Mouse (Mus musculus) cerebellum, adult 9-11 months (tissue): Measurements from ENCODE around the gene Tmem198b.

Experiments used
- DNase-seq: peaks from one replicate; pipeline ENCODE4 v3.0.0; 2022

Gene Tmem198b

DNA sequence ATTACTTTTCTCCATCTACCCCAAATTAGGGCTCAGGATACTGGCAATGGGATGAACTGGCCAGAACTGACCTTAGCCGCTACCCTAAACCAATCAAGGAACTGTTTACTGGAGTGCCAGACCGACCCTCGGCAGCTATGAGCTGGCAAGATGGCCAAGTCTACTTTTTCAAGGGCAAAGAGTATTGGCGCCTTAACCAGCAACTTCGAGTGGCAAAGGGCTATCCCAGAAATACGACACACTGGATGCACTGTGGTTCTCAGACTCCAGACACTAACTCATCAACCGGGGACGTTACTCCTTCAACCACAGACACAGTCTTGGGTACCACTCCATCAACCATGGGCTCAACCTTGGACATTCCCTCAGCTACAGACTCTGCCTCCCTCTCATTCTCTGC lies 5.5 kb downstream of the Tmem198b start:
- DNase-seq: no peak

- peak; percentile 19 for DNase-seq
Measured at GRCm38 (mm10) chr10:128795581-128795980, 8.6 kb downstream of the Tmem198b start.

DNA sequence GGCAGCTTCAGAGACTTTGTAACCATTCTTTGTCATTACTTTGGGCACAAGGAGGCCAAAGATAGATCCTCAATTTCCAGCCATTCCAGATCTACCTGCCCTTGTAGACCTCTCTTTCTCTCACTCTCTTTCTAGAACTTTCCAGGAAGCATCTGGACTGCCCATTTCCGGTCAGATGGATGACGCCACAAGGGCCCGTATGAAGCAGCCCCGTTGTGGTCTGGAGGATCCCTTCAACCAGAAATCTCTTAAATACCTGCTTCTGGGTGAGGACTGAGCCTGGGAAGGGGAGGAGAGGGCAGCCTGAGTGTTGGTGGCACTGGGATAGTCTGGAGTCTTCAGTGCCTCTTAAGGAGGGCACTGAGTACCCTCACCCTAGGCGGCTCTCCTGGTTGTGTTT lies 9.8 kb downstream of the Tmem198b start:
- no peak for DNase-seq

DNA sequence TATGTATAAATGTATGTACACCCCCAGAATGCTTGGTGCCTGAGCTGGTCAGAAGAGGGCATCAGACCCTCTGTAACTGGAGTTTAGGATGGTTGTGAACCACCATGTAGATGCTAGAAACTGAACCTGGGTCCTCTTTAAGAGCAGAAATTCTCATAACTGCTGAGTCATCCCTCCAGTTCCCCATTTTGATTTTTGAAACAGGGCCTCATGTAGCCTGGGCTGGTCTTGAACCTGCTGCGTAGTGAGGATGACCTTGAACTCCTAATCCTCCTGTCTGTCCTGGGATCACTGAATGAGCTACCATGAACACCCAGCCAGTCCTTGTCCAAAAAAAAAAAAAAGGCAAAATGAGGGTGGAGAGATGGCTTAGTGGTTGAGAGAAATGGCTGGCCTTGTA lies 10.9 kb downstream of the Tmem198b start:
- no peak for DNase-seq

DNA sequence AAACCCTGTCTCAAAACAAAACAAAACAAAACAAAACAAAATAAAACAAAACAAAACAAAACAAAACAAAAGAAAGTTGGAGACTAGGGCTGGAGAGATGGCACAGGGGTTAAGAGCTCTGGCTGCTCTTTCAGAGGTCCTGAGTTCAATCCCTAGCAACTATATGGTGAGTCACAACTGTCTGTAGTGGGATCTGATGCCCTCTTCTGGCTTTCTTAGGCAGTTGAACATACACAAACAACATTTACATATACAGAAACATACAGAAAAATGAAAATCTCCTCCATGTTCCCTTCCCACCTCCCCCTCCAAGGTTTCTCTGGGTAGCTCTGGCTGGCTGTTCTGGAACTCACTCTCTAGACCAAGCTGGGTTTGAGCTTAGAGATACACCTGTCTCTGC lies 12.1 kb downstream of the Tmem198b start:
- DNase-seq: no peak

DNA sequence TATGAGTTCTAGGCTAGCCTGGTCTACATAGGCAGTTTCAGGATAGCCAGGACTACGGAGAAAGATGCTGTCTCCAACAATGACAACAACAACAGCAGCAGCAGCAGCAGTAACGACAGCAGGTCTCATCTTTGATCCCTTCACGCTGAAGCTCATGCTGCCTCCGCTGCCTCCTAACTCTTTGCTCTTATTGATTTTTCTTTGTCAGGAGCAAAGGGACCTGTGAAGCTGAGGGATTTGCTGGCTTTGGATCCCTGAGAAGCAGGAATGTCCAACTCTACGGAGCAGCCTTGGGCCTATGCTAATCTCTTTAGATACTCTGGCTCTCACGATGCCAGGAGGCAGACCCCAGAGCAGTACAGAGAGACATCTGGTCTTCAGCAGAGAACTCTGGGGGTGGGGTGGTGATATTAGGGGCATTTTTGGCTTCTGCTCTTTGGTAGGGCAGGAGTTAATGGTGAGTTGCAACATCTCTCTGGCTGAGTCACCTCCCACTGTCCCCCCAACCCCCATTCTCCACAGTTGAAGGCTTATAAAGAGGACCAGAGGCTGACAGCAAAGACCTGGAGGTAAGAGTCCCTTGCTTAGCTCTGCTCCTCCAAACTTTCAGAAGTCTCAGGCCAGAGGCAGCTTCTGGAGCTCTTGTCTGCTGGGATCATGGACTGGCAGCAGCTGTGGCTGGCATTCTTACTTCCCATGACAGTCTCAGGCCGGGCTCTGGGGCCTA lies 13.6 kb downstream of the Tmem198b start, which contains the start of gene Mmp19:
Gene Mmp19, plus strand, starts transcription at position 513 of the 727 bp plus-strand sequence.
- DNase-seq: no peak

DNA sequence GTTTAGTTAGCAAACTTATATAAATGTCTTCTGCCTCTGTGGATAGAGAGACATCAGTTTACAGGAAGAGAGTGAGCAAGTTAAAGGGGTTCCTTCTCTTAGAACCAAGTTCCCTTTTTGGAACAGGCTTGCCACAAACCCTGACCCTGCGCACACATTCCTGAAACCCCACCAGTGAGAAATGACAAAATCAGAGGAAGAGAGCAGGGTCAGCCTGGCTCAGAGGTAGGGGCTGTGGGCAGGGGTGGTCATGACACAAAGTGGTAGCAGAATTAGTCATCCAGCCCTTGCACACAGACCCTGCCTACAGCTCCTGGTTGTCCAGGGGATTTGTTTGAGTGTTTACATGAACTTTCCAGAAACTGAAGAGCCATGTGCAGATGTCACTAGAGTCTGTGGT lies 24.0 kb downstream of the Tmem198b start:
- DNase-seq: no peak

GRCm38 (mm10) chr10:128779011-128779795 lies 25.0 kb downstream of the Tmem198b start:
- no peak for DNase-seq

DNA sequence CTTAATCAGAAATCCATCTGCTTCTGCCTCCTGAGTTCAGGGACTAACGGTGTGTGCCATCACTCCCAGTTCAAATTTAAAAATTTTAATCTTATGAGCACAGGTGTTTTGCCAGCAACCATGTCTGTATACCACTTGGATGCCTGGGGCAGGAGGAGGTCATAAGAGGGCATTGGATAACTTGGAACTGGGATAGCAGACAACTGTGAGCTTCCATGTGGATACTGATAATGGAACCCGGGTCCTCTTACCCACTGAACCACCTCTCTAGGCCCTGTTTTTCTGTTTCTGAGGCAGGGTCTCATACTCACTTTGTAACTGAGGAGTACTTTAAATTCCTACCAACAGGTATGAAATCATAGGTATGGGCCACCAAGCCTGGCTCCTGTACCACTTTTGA lies 25.7 kb downstream of the Tmem198b start:
- no peak for DNase-seq

GRCm38 (mm10) chr10:128773685-128774084 lies 30.5 kb downstream of the Tmem198b start:
- DNase-seq: no peak

GRCm38 (mm10) chr10:128772895-128773294 lies 31.3 kb downstream of the Tmem198b start:
- no peak for DNase-seq
